Mouse (Mus musculus): Measurements from ENCODE around the gene Tigit.

- TF ChIP-seq GATA1 (IDR thresholded peaks at IDR 0.05; ENCODE audit: low read length) (no peak), TAL1 (IDR thresholded peaks at IDR 0.05; ENCODE audit: low read length) (no peak)
These were observed 25.4 kb downstream of the Tigit start for GRCm38 (mm10) chr16:43638406-43639049.
